Mouse (Mus musculus): ENCODE measurements around the gene Abcb9. TPM values are rescaled to one million over a fixed set of nuclear protein-coding genes. Genes with fewer than 3 reads are reported as not detected.

The Abcb9 gene
- polyA plus RNA-seq, 1 experiment from 2014 or later: 0.71 TPM

DNA sequence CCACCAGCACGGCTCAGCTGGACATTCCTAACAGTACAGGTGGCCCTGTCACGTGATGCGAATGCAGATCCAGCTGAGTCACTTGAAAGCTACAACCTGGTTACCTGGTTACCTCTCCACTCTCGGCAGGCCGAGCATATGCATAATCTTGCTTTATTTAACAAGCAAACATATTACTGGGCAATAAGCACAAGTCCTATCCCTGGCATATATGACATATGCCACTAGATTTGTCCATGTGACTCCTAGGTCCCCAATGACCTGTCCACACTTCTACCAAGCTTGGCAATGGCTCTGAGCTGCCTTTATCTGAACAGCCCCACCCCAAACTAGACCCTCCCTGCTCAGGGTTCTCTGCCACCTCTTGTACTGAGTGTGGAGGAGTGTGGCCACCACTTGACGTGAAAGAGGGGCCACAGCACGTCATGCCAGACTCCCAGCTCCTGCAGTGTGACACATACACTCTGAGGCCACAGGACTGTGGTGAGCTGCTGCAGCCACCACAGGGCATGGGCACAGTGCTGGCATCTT lies 79.2 kb downstream of the Abcb9 start:
- 87% methylated on average over 7 of the region's 7 CpGs for WGBS
- Histone ChIP-seq H3K4me2 (no peak overlapping the region), H3K27ac (ENCODE audit: low read depth, low read length) (no peak overlapping the region), H3K9me3 (ENCODE audit: control insufficient read depth, low read length) (no peaks in the 10 kb centered on the region), H3K9ac (ENCODE audit: low read length) (no peak overlapping the region), H3K4me3 (ENCODE audit: low read depth, low read length) (no peak overlapping the region), H3K4me1 (ENCODE audit: control insufficient read depth, insufficient read depth, low read length) (peaks cover 53% of the 10 kb centered on the region), H3K36me3 (ENCODE audit: control insufficient read depth, insufficient read depth, low read length) (no peaks in the 10 kb centered on the region), H3K27me3 (ENCODE audit: control insufficient read depth, insufficient read depth, low read length) (no peaks in the 10 kb centered on the region)
- DNase-seq (ENCODE audit: low spot score, missing footprints) (no peak), ATAC-seq (ENCODE audit: low FRiP score) (no peak)

DNA sequence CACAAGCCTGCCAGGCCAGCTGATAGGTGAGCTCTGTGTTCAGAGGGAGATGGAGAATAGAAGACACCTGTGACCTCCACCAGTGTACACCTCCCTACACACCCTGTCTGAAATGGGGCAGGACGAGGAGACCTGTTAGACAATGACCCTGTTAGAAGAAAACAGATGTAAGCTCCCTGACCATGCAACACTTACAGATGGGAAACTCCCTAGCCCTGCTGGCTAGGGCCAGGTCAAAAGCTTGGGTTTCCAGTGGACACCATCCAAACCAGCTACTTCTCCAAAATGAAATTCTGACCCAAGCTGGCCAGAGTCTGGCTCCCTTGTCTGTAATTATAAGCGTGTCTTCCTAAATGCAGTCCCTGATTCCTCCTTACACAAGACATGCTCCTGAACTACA lies 79.9 kb downstream of the Abcb9 start:
- 84% methylated on average over 2 of the region's 2 CpGs for WGBS

DNA sequence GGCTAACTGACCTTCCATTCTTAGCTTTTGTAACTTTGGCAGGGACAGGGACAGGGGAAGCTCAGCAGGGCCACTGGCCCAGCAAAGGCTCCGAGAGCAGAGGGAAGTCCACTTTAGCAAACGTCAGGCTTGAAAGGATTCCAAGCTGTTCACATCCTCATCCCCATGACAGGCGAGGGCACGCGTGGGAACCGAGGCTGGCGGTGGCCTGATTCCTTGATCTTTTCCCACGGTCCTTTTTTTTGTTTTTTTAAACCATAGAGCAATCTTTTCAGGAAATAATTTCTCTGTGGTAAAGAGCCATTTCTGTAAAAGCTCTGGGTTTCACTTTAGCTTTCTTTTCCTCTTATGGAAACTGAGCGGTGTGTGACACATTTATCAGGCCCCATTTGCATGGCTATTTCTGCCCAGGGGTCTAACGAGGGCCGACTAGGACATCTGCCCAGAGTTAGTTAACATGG lies 80.8 kb downstream of the Abcb9 start:
- H3K27me3 ChIP-seq (ENCODE audit: control insufficient read depth, insufficient read depth, low read length): no peaks in the 10 kb centered on the region
- no peak overlapping the region for H3K27ac ChIP-seq (ENCODE audit: low read depth, low read length)
- no peak for DNase-seq (ENCODE audit: low spot score, missing footprints)
- no peak overlapping the region for H3K4me2 ChIP-seq
- 22% methylated on average over 11 of the region's 11 CpGs for WGBS
- H3K36me3 ChIP-seq (ENCODE audit: control insufficient read depth, insufficient read depth, low read length): peaks cover 6% of the 10 kb centered on the region; the same call in 1 of the 2 replicates
- no peak for ATAC-seq (ENCODE audit: low FRiP score)
- no peak overlapping the region for H3K4me3 ChIP-seq (ENCODE audit: low read depth, low read length)
- H3K4me1 ChIP-seq (ENCODE audit: control insufficient read depth, insufficient read depth, low read length): peaks cover 66% of the 10 kb centered on the region
- no peak overlapping the region for H3K9ac ChIP-seq (ENCODE audit: low read length)
- no peaks in the 10 kb centered on the region for H3K9me3 ChIP-seq (ENCODE audit: control insufficient read depth, low read length)

More for the DNA sequence above, 79.9 kb downstream of the Abcb9 start:
- Histone ChIP-seq H3K27ac (ENCODE audit: low read depth, low read length) (no peak overlapping the region), H3K36me3 (ENCODE audit: control insufficient read depth, insufficient read depth, low read length) (no peaks in the 10 kb centered on the region), H3K9me3 (ENCODE audit: control insufficient read depth, low read length) (no peaks in the 10 kb centered on the region), H3K9ac (ENCODE audit: low read length) (no peak overlapping the region), H3K4me3 (ENCODE audit: low read depth, low read length) (no peak overlapping the region), H3K27me3 (ENCODE audit: control insufficient read depth, insufficient read depth, low read length) (no peaks in the 10 kb centered on the region), H3K4me1 (ENCODE audit: control insufficient read depth, insufficient read depth, low read length) (peaks cover 59% of the 10 kb centered on the region), H3K4me2 (no peak overlapping the region)
- no peak for ATAC-seq (ENCODE audit: low FRiP score)
- no peak for DNase-seq (ENCODE audit: low spot score, missing footprints)

DNA sequence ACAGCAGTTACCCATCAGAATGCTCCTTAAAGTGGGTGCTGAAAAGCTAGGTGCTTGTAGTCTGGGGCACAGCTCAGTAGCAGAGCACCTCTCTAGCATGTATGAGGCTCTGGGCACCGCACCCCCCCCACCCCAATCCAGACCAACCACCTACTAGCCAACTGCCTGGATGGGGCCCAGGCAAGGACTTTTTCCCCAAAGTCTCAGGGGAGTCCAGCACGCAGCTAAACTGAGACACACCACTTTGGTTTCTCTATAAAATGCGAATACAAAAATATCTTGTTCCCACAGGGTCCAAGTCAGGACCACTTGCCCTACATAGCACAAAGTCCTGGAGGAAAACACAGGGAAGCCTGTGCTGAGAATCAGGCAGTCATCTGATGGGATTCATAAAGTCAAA lies 81.4 kb downstream of the Abcb9 start:
- peaks cover 62% of the 10 kb centered on the region for H3K4me1 ChIP-seq (ENCODE audit: control insufficient read depth, insufficient read depth, low read length)
- H3K4me3 ChIP-seq (ENCODE audit: low read depth, low read length): no peak overlapping the region
- H3K4me2 ChIP-seq: no peak overlapping the region
- no peaks in the 10 kb centered on the region for H3K27me3 ChIP-seq (ENCODE audit: control insufficient read depth, insufficient read depth, low read length)
- peaks cover 8% of the 10 kb centered on the region; the same call in 1 of the 2 replicates for H3K36me3 ChIP-seq (ENCODE audit: control insufficient read depth, insufficient read depth, low read length)
- H3K27ac ChIP-seq (ENCODE audit: low read depth, low read length): no peak overlapping the region
- no peaks in the 10 kb centered on the region for H3K9me3 ChIP-seq (ENCODE audit: control insufficient read depth, low read length)
- no peak overlapping the region for H3K9ac ChIP-seq (ENCODE audit: low read length)
- 78% methylated on average over 3 of the region's 3 CpGs for WGBS
- DNase-seq (ENCODE audit: low spot score, missing footprints) (no peak), ATAC-seq (ENCODE audit: low FRiP score) (no peak)

DNA sequence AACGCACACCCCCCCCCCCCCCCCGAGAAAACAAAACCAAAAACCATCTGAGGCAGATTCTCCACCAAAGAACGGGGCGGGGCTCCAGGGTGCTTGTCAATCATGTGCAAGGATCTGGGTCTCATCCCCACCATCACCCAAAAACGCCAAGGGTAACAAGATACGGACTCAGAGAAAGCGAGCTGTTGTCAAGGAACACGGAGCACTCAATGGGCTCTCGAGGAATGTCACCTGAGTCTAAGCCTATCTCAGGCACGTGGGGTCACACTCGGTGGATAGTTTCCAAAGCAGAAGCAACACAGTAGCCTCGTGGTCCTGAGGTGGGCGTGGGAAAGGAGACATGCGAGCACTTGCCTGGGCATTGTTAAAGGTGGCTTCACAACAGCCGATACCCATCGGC lies 81.9 kb downstream of the Abcb9 start:
- Histone ChIP-seq H3K4me2 (no peak overlapping the region), H3K9me3 (ENCODE audit: control insufficient read depth, low read length) (no peaks in the 10 kb centered on the region), H3K9ac (ENCODE audit: low read length) (no peak overlapping the region), H3K4me3 (ENCODE audit: low read depth, low read length) (no peak overlapping the region), H3K4me1 (ENCODE audit: control insufficient read depth, insufficient read depth, low read length) (peaks cover 62% of the 10 kb centered on the region), H3K27me3 (ENCODE audit: control insufficient read depth, insufficient read depth, low read length) (no peaks in the 10 kb centered on the region), H3K27ac (ENCODE audit: low read depth, low read length) (no peak overlapping the region), H3K36me3 (ENCODE audit: control insufficient read depth, insufficient read depth, low read length) (peaks cover 13% of the 10 kb centered on the region; the same call in 1 of the 2 replicates)
- 82% methylated on average over 15 of the region's 16 CpGs for WGBS
- ATAC-seq (ENCODE audit: low FRiP score): no peak
- no peak for DNase-seq (ENCODE audit: low spot score, missing footprints)

DNA sequence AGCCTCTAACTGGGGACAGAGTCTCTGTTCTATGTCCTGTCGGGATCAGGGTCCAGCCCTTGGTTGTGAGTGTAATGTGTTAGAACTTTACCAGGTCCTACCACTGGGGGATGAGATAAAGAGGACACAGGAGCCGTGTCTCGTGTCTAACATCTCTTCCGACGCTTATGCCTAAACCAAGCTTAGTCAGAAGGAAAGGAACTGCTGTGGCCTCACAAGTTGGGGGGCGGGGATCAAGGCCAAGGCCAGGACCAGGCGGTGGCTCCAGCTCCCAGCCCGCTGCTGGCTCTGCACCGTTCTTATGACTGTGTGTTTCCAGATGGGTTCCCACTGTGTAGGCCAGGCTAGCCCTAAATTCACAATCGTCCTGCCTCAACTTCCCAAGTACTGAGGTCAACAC lies 82.7 kb downstream of the Abcb9 start:
- H3K27me3 ChIP-seq (ENCODE audit: control insufficient read depth, insufficient read depth, low read length): no peaks in the 10 kb centered on the region
- H3K4me1 ChIP-seq (ENCODE audit: control insufficient read depth, insufficient read depth, low read length): peaks cover 62% of the 10 kb centered on the region
- H3K4me3 ChIP-seq (ENCODE audit: low read depth, low read length): no peak overlapping the region
- no peak for DNase-seq (ENCODE audit: low spot score, missing footprints)
- H3K36me3 ChIP-seq (ENCODE audit: control insufficient read depth, insufficient read depth, low read length): peaks cover 15% of the 10 kb centered on the region; the same call in 1 of the 2 replicates
- H3K27ac ChIP-seq (ENCODE audit: low read depth, low read length): peak overlapping the region; percentile 82; the same call in 1 of the 2 replicates
- no peak overlapping the region for H3K9ac ChIP-seq (ENCODE audit: low read length)
- no peak overlapping the region for H3K4me2 ChIP-seq
- WGBS: 80% methylated on average over 10 of the region's 10 CpGs
- H3K9me3 ChIP-seq (ENCODE audit: control insufficient read depth, low read length): no peaks in the 10 kb centered on the region
- ATAC-seq (ENCODE audit: low FRiP score): no peak

DNA sequence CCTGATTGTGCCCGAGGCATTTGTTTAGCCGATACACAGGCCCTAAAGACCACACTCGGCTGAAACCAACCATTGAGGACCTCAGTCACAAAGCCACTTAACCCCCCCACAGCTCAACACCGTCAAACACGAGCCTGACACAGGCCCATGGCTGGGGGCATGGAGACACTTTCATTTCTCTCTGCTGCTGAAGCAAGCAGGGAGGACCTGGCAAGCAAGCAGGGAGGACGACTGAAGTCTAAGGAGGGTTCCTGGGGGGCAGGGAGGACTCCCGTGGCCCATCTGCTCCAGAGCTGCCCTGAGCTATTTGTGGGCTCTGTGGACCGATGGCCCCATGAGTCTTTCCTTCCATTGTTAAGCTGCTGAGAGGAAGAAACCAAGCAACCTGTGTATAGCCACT lies 83.7 kb downstream of the Abcb9 start:
- H3K4me1 ChIP-seq (ENCODE audit: control insufficient read depth, insufficient read depth, low read length): peaks cover 54% of the 10 kb centered on the region
- DNase-seq (ENCODE audit: low spot score, missing footprints) (no peak), ATAC-seq (ENCODE audit: low FRiP score) (no peak)
- no peaks in the 10 kb centered on the region for H3K9me3 ChIP-seq (ENCODE audit: control insufficient read depth, low read length)
- no peak overlapping the region for H3K4me3 ChIP-seq (ENCODE audit: low read depth, low read length)
- no peaks in the 10 kb centered on the region for H3K27me3 ChIP-seq (ENCODE audit: control insufficient read depth, insufficient read depth, low read length)
- H3K9ac ChIP-seq (ENCODE audit: low read length): peak overlapping the region; percentile 34; the same call in 1 of the 2 replicates
- 14% methylated on average over 8 of the region's 8 CpGs for WGBS
- H3K27ac ChIP-seq (ENCODE audit: low read depth, low read length): peak overlapping the region; percentile 82
- H3K4me2 ChIP-seq: peak overlapping the region; percentile 31
- peaks cover 19% of the 10 kb centered on the region; the same call in 1 of the 2 replicates for H3K36me3 ChIP-seq (ENCODE audit: control insufficient read depth, insufficient read depth, low read length)

Other genes starting within 250 kb of the Abcb9 start
- not detected in 2 replicates for gene Hcar2, start 230.3 kb downstream of the Abcb9 start, polyA plus RNA-seq (2014; fragmentation: Nextera tagmentation; extraction: Ambion mirVana)
- gene Hcar1, start 215.8 kb downstream of the Abcb9 start, polyA plus RNA-seq (2014; fragmentation: Nextera tagmentation; extraction: Ambion mirVana): 0.28 TPM in 1 of 2 replicates, not detected in the other
- gene Denr, start 188.6 kb downstream of the Abcb9 start, polyA plus RNA-seq (2014; fragmentation: Nextera tagmentation; extraction: Ambion mirVana): 176 and 179 TPM in 2 replicates
- 0.58 and 0.78 TPM in 2 replicates for gene Gm43518, start 168.4 kb downstream of the Abcb9 start, polyA plus RNA-seq (2014; fragmentation: Nextera tagmentation; extraction: Ambion mirVana)
- 4.6 and 5.4 TPM in 2 replicates for gene Ccdc62, start 165.1 kb downstream of the Abcb9 start, polyA plus RNA-seq (2014; fragmentation: Nextera tagmentation; extraction: Ambion mirVana)
- gene Hip1r, start 122.2 kb downstream of the Abcb9 start, polyA plus RNA-seq (2014; fragmentation: Nextera tagmentation; extraction: Ambion mirVana): 4.6 and 5.2 TPM in 2 replicates
- gene Vps37b, start 63.5 kb downstream of the Abcb9 start, polyA plus RNA-seq (2014; fragmentation: Nextera tagmentation; extraction: Ambion mirVana): 45.5 and 50.7 TPM in 2 replicates
- gene Ogfod2, start 16.5 kb upstream of the Abcb9 start, polyA plus RNA-seq (2014; fragmentation: Nextera tagmentation; extraction: Ambion mirVana): 10.4 and 11.4 TPM in 2 replicates
- 89.3 and 95.5 TPM in 2 replicates for gene Arl6ip4, start 20.3 kb upstream of the Abcb9 start, polyA plus RNA-seq (2014; fragmentation: Nextera tagmentation; extraction: Ambion mirVana)
- 4.6 and 5.0 TPM in 2 replicates for gene Pitpnm2, start 154.0 kb upstream of the Abcb9 start, polyA plus RNA-seq (2014; fragmentation: Nextera tagmentation; extraction: Ambion mirVana)
- gene Mphosph9, start 232.2 kb upstream of the Abcb9 start, polyA plus RNA-seq (2014; fragmentation: Nextera tagmentation; extraction: Ambion mirVana): 12.3 and 13.6 TPM in 2 replicates
- gene 2810006K23Rik, start 232.3 kb upstream of the Abcb9 start, polyA plus RNA-seq (2014; fragmentation: Nextera tagmentation; extraction: Ambion mirVana): 22.0 and 23.9 TPM in 2 replicates